In the genomic region with DNA sequence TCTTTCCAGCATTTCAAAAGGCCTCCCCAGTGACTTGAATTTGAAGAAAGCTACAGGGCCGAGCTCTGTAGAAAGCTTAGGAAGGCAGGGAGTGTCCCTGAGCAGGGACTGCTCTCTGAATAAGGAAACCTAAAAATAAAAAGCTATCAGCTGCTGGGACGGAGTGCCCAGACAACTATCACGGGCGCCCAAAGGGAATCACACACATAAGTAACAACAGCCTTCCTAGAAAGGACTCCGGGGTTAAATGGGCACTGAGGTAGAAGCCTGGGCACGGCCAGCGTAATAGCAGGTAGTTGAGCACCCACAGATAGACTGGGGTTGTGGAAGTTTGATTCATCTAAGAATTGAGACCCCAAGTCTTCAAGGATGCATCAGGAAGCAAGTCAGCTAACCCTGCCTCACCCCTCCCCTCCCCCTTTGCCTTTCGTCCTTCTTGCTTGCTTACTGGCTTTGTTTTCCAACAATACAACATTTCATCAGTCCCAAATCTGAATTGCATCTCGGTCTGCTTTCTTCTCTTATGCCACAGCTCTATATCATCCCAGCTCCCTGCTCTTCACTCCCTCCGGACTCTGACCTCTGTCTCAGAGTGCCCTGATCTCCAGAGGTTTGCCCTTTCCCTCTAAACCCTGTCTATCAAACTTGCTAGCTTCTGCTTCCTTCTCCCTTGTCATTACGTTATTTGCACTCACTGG, we compare ENCODE assay signal across 18 mouse cellular contexts.
DNase-seq lines count a peak whose midpoint lies in the region; ATAC-seq and TF ChIP-seq lines count a peak whose summit lies in the region.
"Had no signal": no experiment of that assay in that cellular context is flagged by ENCODE, and none has a peak within 500 bp of the region (broad histone marks: within the 10 kb centered on the region; RNA-seq: fewer than 3 reads in every experiment).

No protein-coding gene starts in this region.

- peak; percentile 17 for DNase-seq in kidney, adult 2 months
- DNase-seq in kidney, adult 18-20 months: no peak
- peak; percentile 21 for DNase-seq in heart, adult 8-10 months (ENCODE audit: low spot score)
- DNase-seq in adrenal gland, adult 8-10 months: no peak
- DNase-seq in T-cell, adult 2 months (ENCODE audit: low spot score): no peak
- DNase-seq: adrenal gland, postnatal 36 days; cerebellum, postnatal 25 days; kidney, adult 11 months; lung, postnatal 14 days; spleen, adult 18-20 months had no signal

- no peaks in the 10 kb centered on the region for H3K9me3 ChIP-seq in heart, embryonic 14.5 days (ENCODE audit: control insufficient read depth, low read length)
- no peaks in the 10 kb centered on the region; the same call in 1 of the 2 replicates for H3K9me3 ChIP-seq in midbrain, embryonic 16.5 days (replicated peaks; ENCODE audit: control insufficient read depth, low read length, poor library complexity, severe bottlenecking)
- H3K9me3 ChIP-seq: embryonic facial prominence, embryonic 15.5 days had no signal

- TF ChIP-seq CTCF in kidney, adult 2 months (conservative IDR thresholded peaks at IDR 0.05; ENCODE audit: insufficient read depth, insufficient read length, low read depth, low read length): no peak

- no peak for TF ChIP-seq POLR2A in kidney, adult 2 months (IDR thresholded peaks at IDR 0.05; ENCODE audit: low read depth, low read length)

- H3K4me2 ChIP-seq in heart, embryonic 14.5 days (ENCODE audit: low read length): peak overlapping the region; percentile 24; the same call in 1 of the 2 replicates
- no peak overlapping the region for H3K4me2 ChIP-seq in midbrain, embryonic 16.5 days (ENCODE audit: low read length)
- H3K4me2 ChIP-seq: embryonic facial prominence, embryonic 15.5 days; liver, embryonic 11.5 days had no signal

- H3K27me3 ChIP-seq in kidney, adult 2 months (replicated peaks; ENCODE audit: control insufficient read depth, insufficient read depth, low read length): no peaks in the 10 kb centered on the region
- no peaks in the 10 kb centered on the region for H3K27me3 ChIP-seq in heart, embryonic 14.5 days (ENCODE audit: control insufficient read depth, insufficient read depth, low read length)
- no peaks in the 10 kb centered on the region for H3K27me3 ChIP-seq in midbrain, embryonic 16.5 days (ENCODE audit: control insufficient read depth, insufficient read depth, low read depth, low read length)
- H3K27me3 ChIP-seq: CH12.LX; embryonic facial prominence, embryonic 15.5 days had no signal

- ATAC-seq in heart, embryonic 14.5 days (ENCODE audit: insufficient number of reproducible peaks, insufficient read depth, low FRiP score, low read depth): no peak
- peak; percentile 48; the same call in 1 of the 2 replicates for ATAC-seq in midbrain, embryonic 16.5 days

- 76% methylated on average over 11 of the region's 11 CpGs for WGBS in kidney, adult 2 months
- 46% methylated on average over 11 of the region's 11 CpGs for WGBS in heart, embryonic 14.5 days
- WGBS in midbrain, embryonic 16.5 days: 61% methylated on average over 11 of the region's 11 CpGs

- no peak overlapping the region for H3K9ac ChIP-seq in heart, embryonic 14.5 days (ENCODE audit: low read length)
- H3K9ac ChIP-seq in midbrain, embryonic 16.5 days (ENCODE audit: low read depth, low read length): no peak overlapping the region
- H3K9ac ChIP-seq: embryonic facial prominence, embryonic 15.5 days had no signal

- no peak overlapping the region for H3K27ac ChIP-seq in kidney, adult 2 months (ENCODE audit: insufficient read depth, low read depth, low read length)
- peak overlapping the region; percentile 49 to 56 for H3K27ac ChIP-seq in heart, embryonic 14.5 days (replicated peaks in 1 of 2; ENCODE audit: control insufficient read depth in 1 of 2, insufficient read depth in 1 of 2, low read depth in 2 of 2, low read length in 2 of 2)
- H3K27ac ChIP-seq in midbrain, embryonic 16.5 days (ENCODE audit: low read length): no peak overlapping the region
- H3K27ac ChIP-seq: embryonic facial prominence, embryonic 15.5 days; heart, adult 2 months; stomach, postnatal 0 days had no signal

- no peak overlapping the region for H3K4me3 ChIP-seq in kidney, adult 2 months (ENCODE audit: insufficient read depth, low read depth, low read length)
- no peak overlapping the region for H3K4me3 ChIP-seq in heart, embryonic 14.5 days (ENCODE audit: control insufficient read depth in 1 of 2, insufficient read depth in 1 of 2, low read depth in 1 of 2, low read length in 2 of 2)
- no peak overlapping the region for H3K4me3 ChIP-seq in midbrain, embryonic 16.5 days (ENCODE audit: low read depth, low read length)
- H3K4me3 ChIP-seq: embryonic facial prominence, embryonic 15.5 days; heart, adult 2 months; myocyte had no signal

- H3K4me1 ChIP-seq in kidney, adult 2 months (ENCODE audit: control insufficient read depth, insufficient read depth, low read length): no peaks in the 10 kb centered on the region
- H3K4me1 ChIP-seq in heart, embryonic 14.5 days (ENCODE audit: control insufficient read depth in 2 of 2, insufficient read depth in 2 of 2, low read length in 2 of 2): peaks cover 12 to 22% of the 10 kb centered on the region in 2 experiments
- H3K4me1 ChIP-seq in midbrain, embryonic 16.5 days (ENCODE audit: control insufficient read depth, insufficient read depth, low read length): 0 out of 2 replicates have a peak, but pooled peaks cover 3% of the 10 kb centered on the region
- H3K4me1 ChIP-seq: embryonic facial prominence, embryonic 15.5 days had no signal

- no peaks in the 10 kb centered on the region for H3K36me3 ChIP-seq in kidney, adult 2 months (ENCODE audit: control insufficient read depth, insufficient read depth, low read length)
- H3K36me3 ChIP-seq in heart, embryonic 14.5 days (ENCODE audit: control insufficient read depth, insufficient read depth, low read length): no peaks in the 10 kb centered on the region
- no peaks in the 10 kb centered on the region for H3K36me3 ChIP-seq in midbrain, embryonic 16.5 days (ENCODE audit: control insufficient read depth, insufficient read depth, low read length)
- H3K36me3 ChIP-seq: embryonic facial prominence, embryonic 15.5 days had no signal

Comparison
In these comparisons a context has a peak if more than half of its experiments do, and no peak if none do; other contexts are left out.
1. DNase-seq: peak in kidney, adult 2 months (single experiment) and heart, adult 8-10 months (single experiment); none in kidney, adult 18-20 months (single experiment), adrenal gland, adult 8-10 months (single experiment) and T-cell, adult 2 months (single experiment).
2. H3K27ac ChIP-seq: peak in heart, embryonic 14.5 days (2 of 2); none in kidney, adult 2 months (single experiment) and midbrain, embryonic 16.5 days (single experiment).